Mouse (Mus musculus): Measurements from ENCODE around the gene BC051665. TPM values are rescaled to one million over a fixed set of nuclear protein-coding genes. Genes with fewer than 3 reads are reported as not detected.

BC051665 gene
- not detected in 2 replicates for polyA plus RNA-seq (2014; fragmentation: Nextera tagmentation; extraction: Ambion mirVana)

DNA sequence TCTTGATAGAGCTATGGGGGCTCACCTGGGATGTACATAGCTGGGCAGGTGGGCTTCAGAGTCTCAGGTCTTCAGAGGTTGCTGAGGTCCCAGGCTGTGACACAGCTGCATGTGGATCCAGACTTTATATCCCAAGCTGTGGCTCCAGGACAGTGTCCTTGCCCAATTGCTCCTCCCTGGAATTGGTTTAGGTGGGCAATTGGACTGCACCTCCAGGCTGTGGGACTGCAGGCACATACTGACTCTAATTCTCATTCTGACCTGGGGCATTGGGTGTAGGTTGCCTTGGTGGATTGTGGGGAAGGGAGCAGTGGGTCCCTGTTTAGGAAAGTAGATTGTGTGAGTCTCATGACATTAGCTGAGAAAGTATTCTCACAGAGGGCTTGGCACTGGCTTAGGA, at the start of gene BC051665:
Gene BC051665 (minus strand): TSS at position 101 of the 400 bp plus-strand sequence.
- Histone ChIP-seq H3K9me3 (ENCODE audit: control insufficient read depth, low read length) (no peaks in the 10 kb centered on the region), H3K27me3 (ENCODE audit: control insufficient read depth, insufficient read depth, low read length) (no peaks in the 10 kb centered on the region), H3K4me1 (replicated peaks; ENCODE audit: control insufficient read depth, insufficient read depth, low read length) (no peaks in the 10 kb centered on the region), H3K36me3 (ENCODE audit: control insufficient read depth, insufficient read depth, low read length) (no peaks in the 10 kb centered on the region), H3K27ac (ENCODE audit: low read depth, low read length) (no peak within 1 kb of the TSS), H3K9ac (ENCODE audit: low read length) (no peak within 1 kb of the TSS), H3K4me2 (ENCODE audit: low read depth, low read length, severe bottlenecking) (no peak within 1 kb of the TSS), H3K4me3 (ENCODE audit: low read depth, low read length) (no peak within 1 kb of the TSS)
- no peak for ATAC-seq (replicated peaks; ENCODE audit: low FRiP score)
- no peak for DNase-seq (ENCODE audit: low spot score)

- Histone ChIP-seq H3K4me1 (replicated peaks; ENCODE audit: control insufficient read depth, insufficient read depth, low read length) (no peaks in the 10 kb centered on the region), H3K27ac (ENCODE audit: low read depth, low read length) (no peak overlapping the region), H3K36me3 (ENCODE audit: control insufficient read depth, insufficient read depth, low read length) (no peaks in the 10 kb centered on the region), H3K4me2 (ENCODE audit: low read depth, low read length, severe bottlenecking) (no peak overlapping the region), H3K9ac (ENCODE audit: low read length) (no peak overlapping the region), H3K9me3 (ENCODE audit: control insufficient read depth, low read length) (no peaks in the 10 kb centered on the region), H3K4me3 (ENCODE audit: low read depth, low read length) (no peak overlapping the region), H3K27me3 (ENCODE audit: control insufficient read depth, insufficient read depth, low read length) (no peaks in the 10 kb centered on the region)
- 72% methylated on average over 3 of the region's 3 CpGs for WGBS
- no peak for DNase-seq (ENCODE audit: low spot score)
- no peak for ATAC-seq (replicated peaks; ENCODE audit: low FRiP score)
Measured at GRCm38 (mm10) chr13:60826052-60826451, 39.9 kb upstream of the BC051665 start.

DNA sequence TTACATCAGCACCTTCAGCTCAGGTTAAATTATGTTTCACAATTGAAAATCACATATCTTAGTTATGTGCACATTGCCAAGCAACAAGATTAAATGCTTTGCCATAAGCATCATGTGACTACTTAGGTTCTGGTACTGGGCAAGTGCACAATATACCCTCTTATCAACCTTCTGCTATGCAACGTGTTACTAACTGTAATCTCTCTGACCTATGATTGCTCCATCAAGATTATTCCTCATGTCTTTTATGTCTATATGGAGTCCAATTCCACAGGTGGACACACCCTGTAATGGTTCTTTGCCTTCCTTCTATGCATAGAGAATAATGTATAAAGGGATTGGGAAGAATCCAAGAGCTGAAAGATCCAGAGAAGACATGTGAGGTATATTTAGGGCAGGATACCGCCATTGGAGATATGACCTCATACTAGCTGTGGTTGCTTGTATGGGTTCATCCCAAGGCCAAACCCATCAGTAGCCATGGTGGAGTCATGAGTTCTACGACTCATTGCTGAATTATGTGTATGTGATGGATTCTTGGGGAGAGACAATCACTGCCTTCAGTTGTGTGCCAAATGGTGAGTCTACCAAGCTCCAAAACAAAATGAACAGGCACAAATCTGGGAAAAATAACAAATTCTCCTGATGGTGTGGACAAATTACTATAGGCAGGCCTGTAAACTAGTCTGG, 34.5 kb upstream of the BC051665 start:
- WGBS: 70% methylated on average over 3 of the region's 3 CpGs
- H3K36me3 ChIP-seq (ENCODE audit: control insufficient read depth, insufficient read depth, low read length): no peaks in the 10 kb centered on the region

GRCm38 (mm10) chr13:60819469-60819868, 33.3 kb upstream of the BC051665 start:
- no peaks in the 10 kb centered on the region for H3K27me3 ChIP-seq (ENCODE audit: control insufficient read depth, insufficient read depth, low read length)
- H3K9me3 ChIP-seq (ENCODE audit: control insufficient read depth, low read length): no peaks in the 10 kb centered on the region
- no peaks in the 10 kb centered on the region for H3K36me3 ChIP-seq (ENCODE audit: control insufficient read depth, insufficient read depth, low read length)
- no peak overlapping the region for H3K27ac ChIP-seq (ENCODE audit: low read depth, low read length)
- no peaks in the 10 kb centered on the region for H3K4me1 ChIP-seq (replicated peaks; ENCODE audit: control insufficient read depth, insufficient read depth, low read length)
- no peak overlapping the region for H3K4me2 ChIP-seq (ENCODE audit: low read depth, low read length, severe bottlenecking)
- no peak overlapping the region for H3K9ac ChIP-seq (ENCODE audit: low read length)
- H3K4me3 ChIP-seq (ENCODE audit: low read depth, low read length): no peak overlapping the region
- WGBS: 13% methylated on average over 7 of the region's 7 CpGs
- no peak for ATAC-seq (replicated peaks; ENCODE audit: low FRiP score)
- peak; percentile 60 for DNase-seq (ENCODE audit: low spot score)

More for the DNA sequence above, 34.5 kb upstream of the BC051665 start:
- no peak overlapping the region for H3K9ac ChIP-seq (ENCODE audit: low read length)
- ATAC-seq (replicated peaks; ENCODE audit: low FRiP score) (no peak), DNase-seq (ENCODE audit: low spot score) (no peak)
- H3K27me3 ChIP-seq (ENCODE audit: control insufficient read depth, insufficient read depth, low read length): no peaks in the 10 kb centered on the region
- H3K9me3 ChIP-seq (ENCODE audit: control insufficient read depth, low read length): no peaks in the 10 kb centered on the region
- no peaks in the 10 kb centered on the region for H3K4me1 ChIP-seq (replicated peaks; ENCODE audit: control insufficient read depth, insufficient read depth, low read length)
- no peak overlapping the region for H3K27ac ChIP-seq (ENCODE audit: low read depth, low read length)
- no peak overlapping the region for H3K4me3 ChIP-seq (ENCODE audit: low read depth, low read length)
- no peak overlapping the region for H3K4me2 ChIP-seq (ENCODE audit: low read depth, low read length, severe bottlenecking)

- Histone ChIP-seq H3K27ac (ENCODE audit: low read depth, low read length) (no peak overlapping the region), H3K9me3 (ENCODE audit: control insufficient read depth, low read length) (no peaks in the 10 kb centered on the region), H3K4me3 (ENCODE audit: low read depth, low read length) (no peak overlapping the region), H3K27me3 (ENCODE audit: control insufficient read depth, insufficient read depth, low read length) (no peaks in the 10 kb centered on the region), H3K36me3 (ENCODE audit: control insufficient read depth, insufficient read depth, low read length) (no peaks in the 10 kb centered on the region), H3K9ac (ENCODE audit: low read length) (no peak overlapping the region), H3K4me1 (replicated peaks; ENCODE audit: control insufficient read depth, insufficient read depth, low read length) (no peaks in the 10 kb centered on the region), H3K4me2 (ENCODE audit: low read depth, low read length, severe bottlenecking) (no peak overlapping the region)
- ATAC-seq (replicated peaks; ENCODE audit: low FRiP score) (no peak), DNase-seq (ENCODE audit: low spot score) (no peak)
- 78% methylated on average over 1 of the region's 1 CpGs for WGBS
Measured at GRCm38 (mm10) chr13:60813722-60814121, 27.6 kb upstream of the BC051665 start.

DNA sequence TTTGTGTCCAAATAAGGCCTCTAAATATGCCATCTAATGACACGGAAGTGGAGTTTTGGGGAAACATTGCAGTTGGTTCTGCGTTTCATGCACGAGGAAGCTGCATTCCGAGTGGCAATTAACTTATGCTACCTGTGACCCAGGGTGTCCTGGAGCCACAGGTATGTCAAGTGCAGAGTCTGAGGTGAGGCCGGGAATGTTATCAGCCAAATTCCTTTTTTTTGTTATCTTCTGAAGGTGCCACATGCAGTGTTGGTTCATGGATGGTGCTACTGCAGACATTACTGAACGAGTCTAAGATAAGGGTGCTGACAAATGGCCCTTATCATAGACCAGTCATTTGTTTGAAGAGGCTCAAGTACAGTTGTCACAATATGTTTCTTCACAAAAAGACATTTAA, 26.6 kb upstream of the BC051665 start:
- H3K9me3 ChIP-seq (ENCODE audit: control insufficient read depth, low read length): no peaks in the 10 kb centered on the region
- no peak for ATAC-seq (replicated peaks; ENCODE audit: low FRiP score)
- H3K4me3 ChIP-seq (ENCODE audit: low read depth, low read length): no peak overlapping the region
- H3K4me2 ChIP-seq (ENCODE audit: low read depth, low read length, severe bottlenecking): no peak overlapping the region
- H3K4me1 ChIP-seq (replicated peaks; ENCODE audit: control insufficient read depth, insufficient read depth, low read length): no peaks in the 10 kb centered on the region
- H3K27me3 ChIP-seq (ENCODE audit: control insufficient read depth, insufficient read depth, low read length): no peaks in the 10 kb centered on the region
- H3K27ac ChIP-seq (ENCODE audit: low read depth, low read length): no peak overlapping the region
- H3K36me3 ChIP-seq (ENCODE audit: control insufficient read depth, insufficient read depth, low read length): no peaks in the 10 kb centered on the region
- DNase-seq (ENCODE audit: low spot score): no peak
- no peak overlapping the region for H3K9ac ChIP-seq (ENCODE audit: low read length)
- 89% methylated on average over 6 of the region's 6 CpGs for WGBS

GRCm38 (mm10) chr13:60809690-60810089, 23.5 kb upstream of the BC051665 start:
- H3K27me3 ChIP-seq (ENCODE audit: control insufficient read depth, insufficient read depth, low read length): no peaks in the 10 kb centered on the region
- no peak overlapping the region for H3K27ac ChIP-seq (ENCODE audit: low read depth, low read length)
- no peak overlapping the region for H3K9ac ChIP-seq (ENCODE audit: low read length)
- DNase-seq (ENCODE audit: low spot score) (no peak), ATAC-seq (replicated peaks; ENCODE audit: low FRiP score) (no peak)
- H3K9me3 ChIP-seq (ENCODE audit: control insufficient read depth, low read length): no peaks in the 10 kb centered on the region
- H3K4me3 ChIP-seq (ENCODE audit: low read depth, low read length): no peak overlapping the region
- H3K4me2 ChIP-seq (ENCODE audit: low read depth, low read length, severe bottlenecking): no peak overlapping the region
- H3K4me1 ChIP-seq (replicated peaks; ENCODE audit: control insufficient read depth, insufficient read depth, low read length): no peaks in the 10 kb centered on the region
- no peaks in the 10 kb centered on the region for H3K36me3 ChIP-seq (ENCODE audit: control insufficient read depth, insufficient read depth, low read length)
- WGBS: 79% methylated on average over 2 of the region's 2 CpGs

DNA sequence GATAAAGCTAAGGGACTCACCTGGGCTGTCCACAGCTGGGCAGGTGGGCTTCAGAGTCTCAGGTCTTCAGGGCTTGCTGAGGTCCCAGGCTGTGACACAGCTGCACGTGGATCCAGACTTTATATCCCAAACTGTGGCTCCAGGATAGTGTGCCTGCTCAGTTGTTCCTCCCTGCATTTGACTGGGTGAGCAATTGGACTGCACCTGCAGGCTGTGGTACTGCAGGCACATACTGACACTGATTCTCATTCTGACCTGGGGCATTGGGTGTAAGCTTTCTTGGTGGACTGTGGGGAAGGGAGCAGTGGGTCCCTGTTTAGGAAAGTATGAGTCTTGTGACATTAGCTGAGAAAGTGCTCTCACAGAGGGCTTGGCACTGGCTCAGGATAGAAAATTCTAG, 16.6 kb upstream of the BC051665 start, which contains the start of gene Ctsll3:
Gene Ctsll3 (minus strand): TSS at position 101 of the 400 bp plus-strand sequence.
- no peak for ATAC-seq (replicated peaks; ENCODE audit: low FRiP score)
- Histone ChIP-seq H3K9me3 (ENCODE audit: control insufficient read depth, low read length) (no peaks in the 10 kb centered on the region), H3K36me3 (ENCODE audit: control insufficient read depth, insufficient read depth, low read length) (no peaks in the 10 kb centered on the region)

DNA sequence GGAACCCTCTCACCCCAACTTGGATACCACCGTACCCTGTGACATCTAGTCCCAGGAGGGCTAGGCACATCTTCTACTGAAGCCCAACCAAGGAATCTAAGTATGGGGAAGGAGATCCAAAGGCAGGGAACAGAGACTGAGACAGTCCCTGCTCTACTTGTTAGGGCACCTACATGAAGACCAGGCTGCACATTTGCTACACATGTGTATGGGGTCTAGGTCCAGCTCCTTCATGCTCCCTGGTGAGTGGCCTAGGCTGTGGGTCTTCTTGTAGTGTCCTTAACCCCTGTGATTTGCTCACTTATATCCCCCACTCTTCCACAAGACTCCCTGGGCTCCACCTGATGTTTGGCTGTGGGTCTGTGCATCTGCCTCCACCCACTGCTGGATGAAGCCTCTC, 3.3 kb upstream of the BC051665 start:
- no peak for ATAC-seq (replicated peaks; ENCODE audit: low FRiP score)
- no peaks in the 10 kb centered on the region for H3K9me3 ChIP-seq (ENCODE audit: control insufficient read depth, low read length)
- H3K27ac ChIP-seq (ENCODE audit: low read depth, low read length): no peak overlapping the region
- no peak for DNase-seq (ENCODE audit: low spot score)
- no peak overlapping the region for H3K9ac ChIP-seq (ENCODE audit: low read length)
- no peak overlapping the region for H3K4me3 ChIP-seq (ENCODE audit: low read depth, low read length)
- WGBS: 67% methylated on average over 1 of the region's 1 CpGs
- H3K36me3 ChIP-seq (ENCODE audit: control insufficient read depth, insufficient read depth, low read length): no peaks in the 10 kb centered on the region
- H3K4me2 ChIP-seq (ENCODE audit: low read depth, low read length, severe bottlenecking): no peak overlapping the region
- H3K4me1 ChIP-seq (replicated peaks; ENCODE audit: control insufficient read depth, insufficient read depth, low read length): no peaks in the 10 kb centered on the region
- no peaks in the 10 kb centered on the region for H3K27me3 ChIP-seq (ENCODE audit: control insufficient read depth, insufficient read depth, low read length)

More for the DNA sequence above, 16.6 kb upstream of the BC051665 start, which contains the start of gene Ctsll3:
- H3K27me3 ChIP-seq (ENCODE audit: control insufficient read depth, insufficient read depth, low read length): no peaks in the 10 kb centered on the region
- no peak within 1 kb of the TSS for H3K27ac ChIP-seq (ENCODE audit: low read depth, low read length)
- no peak within 1 kb of the TSS for H3K4me2 ChIP-seq (ENCODE audit: low read depth, low read length, severe bottlenecking)
- H3K4me1 ChIP-seq (replicated peaks; ENCODE audit: control insufficient read depth, insufficient read depth, low read length): no peaks in the 10 kb centered on the region
- no peak within 1 kb of the TSS for H3K9ac ChIP-seq (ENCODE audit: low read length)
- no peak within 1 kb of the TSS for H3K4me3 ChIP-seq (ENCODE audit: low read depth, low read length)
- WGBS: 77% methylated on average over 1 of the region's 1 CpGs
- DNase-seq (ENCODE audit: low spot score): no peak

Measured in forebrain, embryonic 11.5 days (tissue).